Mouse (Mus musculus) heart, postnatal 36 days (tissue): ENCODE data around the gene 4930544G11Rik. TPM values are rescaled to one million over a fixed set of nuclear protein-coding genes. Genes with fewer than 3 reads are reported as not detected.

Source experiments
- DNase-seq, 2 experiments: peaks; one replicate each; pipeline ENCODE4 v3.0.0; 2021 to 2022
- intact Hi-C: fragments of 180-260 bp; cut with DNase I; formaldehyde crosslinking; loops from one replicate; pipeline ENCODE4 v1.15.1; 2025
- total RNA-seq, 2 experiments: library from RNA; stranded (reverse); gene quantifications; 2 replicates each; pipeline ENCODE4 v1.2.3; 2021

The 4930544G11Rik gene
- total RNA-seq = not detected

- DNase-seq = no peak
- intact Hi-C loops = no loop called here
Observed at GRCm38 (mm10) chr6:65952309-65952708, at the start of gene 4930544G11Rik. TSS of gene 4930544G11Rik (plus strand) at chr6:65952609.

GRCm38 (mm10) chr6:65906657-65907182 lies 45.7 kb upstream of the 4930544G11Rik start:
- intact Hi-C loops = no loop called here
- no peak for DNase-seq

- intact Hi-C loops = no loop called here
Observed at GRCm38 (mm10) chr6:65915421-65915820, 37.0 kb upstream of the 4930544G11Rik start.

GRCm38 (mm10) chr6:65921703-65922102 lies 30.7 kb upstream of the 4930544G11Rik start:
- DNase-seq = no peak
- intact Hi-C loops = no loop called here

More at GRCm38 (mm10) chr6:65915421-65915820, 37.0 kb upstream of the 4930544G11Rik start:
- no peak for DNase-seq

DNA sequence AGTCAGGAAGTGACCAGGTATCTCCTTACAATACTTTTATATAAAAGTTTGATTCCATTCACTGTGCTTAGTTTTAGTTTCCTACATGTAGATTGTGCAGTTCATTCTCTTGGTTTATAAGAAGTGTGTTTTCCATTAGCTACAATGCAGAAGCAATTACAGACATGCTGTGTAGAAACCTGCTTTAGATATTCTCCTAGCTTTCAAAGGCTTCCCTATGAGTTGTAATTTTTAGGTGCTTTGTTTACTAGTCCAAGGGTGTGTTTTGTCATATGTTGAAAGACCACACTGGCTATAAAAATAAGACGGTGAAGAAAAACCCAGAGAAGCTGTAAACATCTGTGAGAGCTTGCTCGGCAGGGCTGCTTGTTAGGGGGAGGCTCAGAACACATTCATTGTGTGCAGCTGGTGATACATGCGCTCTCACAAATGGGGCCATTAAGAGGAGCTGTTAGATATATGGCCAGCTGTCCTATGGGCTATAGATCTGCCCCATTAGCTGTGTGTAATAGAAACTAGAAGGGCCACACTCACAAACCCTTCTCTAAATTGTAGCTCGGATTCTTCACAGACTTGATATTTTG lies 28.8 kb upstream of the 4930544G11Rik start:
- intact Hi-C loops = no loop called here
- DNase-seq = no peak

DNA sequence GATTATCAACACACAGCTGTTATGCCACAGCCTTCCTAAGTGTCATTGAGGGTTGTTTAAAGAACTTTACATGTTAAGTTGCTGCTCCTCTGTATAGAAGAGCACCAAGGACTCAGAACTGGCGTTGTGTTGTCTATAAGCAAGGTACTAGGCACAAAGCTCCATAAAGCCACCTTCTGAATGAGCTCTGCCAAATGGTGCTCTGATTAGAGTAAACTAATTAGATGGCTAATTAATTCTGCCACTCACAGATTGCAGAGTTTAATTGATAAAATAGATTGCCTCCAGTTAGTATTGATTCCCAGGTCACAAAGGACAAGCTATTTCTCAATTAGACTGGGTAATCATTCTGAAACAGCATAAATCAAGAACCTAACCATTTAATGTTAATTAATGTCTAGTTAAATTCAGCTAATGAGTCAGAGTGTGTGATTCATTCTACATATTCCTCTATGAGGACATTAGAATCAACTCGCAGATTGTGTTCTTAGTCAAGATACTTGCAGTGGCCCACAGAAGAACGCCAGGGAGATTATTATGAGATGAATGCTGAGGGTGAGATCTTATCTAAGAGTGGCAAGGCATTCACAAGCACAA lies 26.6 kb upstream of the 4930544G11Rik start:
- DNase-seq = no peak
- intact Hi-C loops = no loop called here

DNA sequence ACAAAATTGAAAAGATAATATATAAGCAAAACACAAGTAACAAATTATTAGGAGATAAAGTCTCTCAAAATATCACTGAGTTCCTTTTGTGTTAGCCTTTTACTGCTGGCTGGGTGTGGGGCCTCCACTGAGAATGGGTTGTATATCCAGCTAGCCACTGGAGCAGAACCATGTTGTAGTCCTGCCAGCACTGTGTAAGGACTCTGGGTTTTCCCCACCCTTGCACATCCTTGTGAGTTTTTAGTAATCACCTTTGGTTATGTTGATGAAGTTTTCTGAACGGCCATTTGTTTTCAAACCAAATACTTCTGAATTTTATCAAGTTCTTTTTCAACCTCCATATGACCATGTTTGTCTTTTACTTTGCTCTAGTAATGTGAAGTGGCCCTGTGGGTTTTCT lies 21.9 kb upstream of the 4930544G11Rik start:
- intact Hi-C loops = no loop called here
- DNase-seq = no peak

GRCm38 (mm10) chr6:65932776-65933175 lies 19.6 kb upstream of the 4930544G11Rik start:
- intact Hi-C loops = no loop called here
- no peak for DNase-seq

DNA sequence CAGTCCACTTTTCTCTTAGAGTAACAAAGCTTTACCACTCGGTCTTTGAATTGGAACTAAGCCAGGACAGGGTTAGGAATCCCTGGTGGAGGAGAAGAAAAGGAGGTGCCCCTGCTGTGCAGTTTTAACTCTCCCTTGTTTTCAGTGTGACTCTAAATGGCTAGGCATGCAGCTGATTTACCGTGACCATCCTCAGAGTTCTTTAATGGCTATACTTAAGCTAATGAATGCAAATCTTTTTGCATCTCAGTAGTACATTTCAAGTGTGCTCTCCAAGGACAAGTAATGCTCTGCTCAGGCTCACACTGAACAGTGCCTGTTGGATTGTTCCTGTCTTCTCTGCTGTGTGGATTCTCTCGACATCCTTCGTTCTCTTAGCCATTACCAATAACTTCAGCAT lies 19.2 kb upstream of the 4930544G11Rik start:
- intact Hi-C loops = no loop called here
- DNase-seq = no peak

DNA sequence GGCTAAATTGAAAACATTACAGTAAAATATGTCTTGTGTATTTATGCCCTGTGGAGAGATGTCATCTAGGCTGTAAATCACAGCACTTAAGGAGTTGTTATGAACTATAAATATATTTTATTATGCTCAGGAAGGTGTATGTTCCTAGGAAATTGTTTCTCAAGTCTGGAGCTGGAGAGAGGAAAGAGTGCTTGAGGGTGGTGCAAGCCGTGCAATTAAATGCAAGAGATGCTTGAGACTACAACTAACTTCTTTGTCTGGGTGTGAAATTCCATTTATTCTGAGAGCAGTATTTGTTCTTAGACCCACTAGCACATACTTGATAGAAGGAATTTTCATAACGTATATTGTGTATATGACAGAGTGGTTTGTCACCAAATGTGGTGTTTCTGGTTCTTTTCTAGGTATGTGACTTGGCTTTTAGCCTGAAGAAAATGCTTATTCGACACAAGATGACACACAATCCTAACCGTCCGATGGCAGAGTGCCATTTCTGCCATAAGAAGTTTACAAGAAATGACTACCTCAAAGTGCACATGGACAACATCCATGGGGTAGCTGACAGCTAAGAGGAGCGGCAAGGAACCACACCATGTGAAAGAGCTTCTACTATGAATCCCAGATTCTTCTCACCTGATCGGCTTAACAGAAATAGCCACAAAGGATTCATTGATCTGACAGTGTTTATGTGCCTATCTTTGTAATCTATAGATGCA lies 16.7 kb upstream of the 4930544G11Rik start:
- intact Hi-C loops = no loop called here
- DNase-seq = no peak

GRCm38 (mm10) chr6:65950492-65950891 lies 1.9 kb upstream of the 4930544G11Rik start:
- intact Hi-C loops = no loop called here

DNA sequence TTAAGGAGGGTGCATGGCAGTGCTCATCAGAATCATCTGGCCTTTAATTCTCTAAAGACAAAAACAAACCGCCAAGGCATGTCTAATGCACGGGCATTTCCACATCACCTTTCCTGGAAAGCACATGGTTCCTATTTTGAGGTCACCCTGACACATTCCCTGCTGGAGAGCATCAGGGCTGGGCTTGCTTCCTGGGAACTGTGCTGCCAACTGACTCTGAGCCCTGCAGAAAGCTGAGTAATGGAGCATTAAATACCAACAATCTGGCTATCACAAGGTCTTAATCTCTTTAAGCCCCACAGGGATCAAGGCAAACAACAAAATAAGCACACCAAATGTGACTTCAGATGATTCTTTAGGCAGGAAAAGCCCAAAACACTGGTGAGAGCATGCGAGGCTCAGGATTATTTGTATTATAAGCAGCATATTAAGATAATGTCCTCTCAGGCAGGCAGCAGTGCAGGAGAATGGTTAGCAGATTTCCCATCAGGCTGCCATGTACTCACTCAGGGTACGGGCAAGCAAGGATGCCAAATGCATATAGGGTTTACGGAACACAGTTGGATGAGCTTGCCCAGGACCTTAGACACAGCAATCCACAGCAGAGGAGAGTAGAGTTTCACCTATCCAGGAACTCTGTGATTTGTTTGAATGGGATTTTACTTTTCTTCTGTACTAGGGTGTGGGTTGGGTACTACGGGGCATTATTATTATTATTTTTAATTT lies 17.1 kb downstream of the 4930544G11Rik start:
- intact Hi-C loops = no loop called here
- no peak for DNase-seq

More at GRCm38 (mm10) chr6:65950492-65950891, 1.9 kb upstream of the 4930544G11Rik start:
- DNase-seq = no peak

- no peak for DNase-seq
Observed at GRCm38 (mm10) chr6:65970410-65970809, 18.0 kb downstream of the 4930544G11Rik start.

GRCm38 (mm10) chr6:65992081-65992480 lies 39.7 kb downstream of the 4930544G11Rik start:
- intact Hi-C loops = no loop called here
- no peak for DNase-seq

More at GRCm38 (mm10) chr6:65970410-65970809, 18.0 kb downstream of the 4930544G11Rik start:
- intact Hi-C loops = no loop called here

DNA sequence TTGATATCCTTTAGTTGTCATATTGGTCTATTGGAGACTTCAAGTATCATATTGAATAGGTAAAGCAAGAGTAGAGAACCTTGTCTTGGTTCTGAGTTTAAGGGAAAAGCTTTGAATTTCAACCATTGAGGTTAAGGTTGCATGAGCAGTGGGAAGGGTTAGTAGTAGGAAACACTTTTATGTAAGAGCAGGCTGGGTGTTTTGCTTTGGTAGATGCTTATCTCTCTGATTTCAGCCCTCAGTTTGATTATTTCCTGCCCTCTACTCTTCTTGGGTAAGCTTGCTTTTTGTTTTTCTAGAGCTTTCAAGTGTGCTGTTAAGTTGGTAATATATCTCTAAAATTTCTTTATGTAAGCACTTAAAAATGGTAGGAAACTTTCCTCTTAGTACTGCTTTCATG lies 45.9 kb downstream of the 4930544G11Rik start:
- intact Hi-C loops = no loop called here
- no peak for DNase-seq

Other genes with a start within 250 kb of the 4930544G11Rik start
- gene Prdm5, start 173.6 kb upstream of the 4930544G11Rik start, total RNA-seq = 1 to 10 TPM; 7.8 to 8.9 TPM